Mouse (Mus musculus) retina, postnatal 1 day (tissue): ENCODE results near the gene Sema3d.
A peak's percentile ranks its signal among the peaks of the same experiment; 100 is the strongest.

Source experiments
- DNase-seq: peaks from one replicate; pipeline ENCODE4 v3.0.0-alpha.2; 2012

Sema3d gene

GRCm38 (mm10) chr5:12499791-12500504 is 116.8 kb downstream of the Sema3d start:
- no peak for DNase-seq

GRCm38 (mm10) chr5:12512471-12512870 is 129.3 kb downstream of the Sema3d start:
- DNase-seq, result no peak

GRCm38 (mm10) chr5:12515283-12515682 is 132.1 kb downstream of the Sema3d start:
- DNase-seq, result no peak

- DNase-seq, result peak; percentile 49
Measured at GRCm38 (mm10) chr5:12525235-12525767, 142.1 kb downstream of the Sema3d start.

- no peak for DNase-seq
Measured at GRCm38 (mm10) chr5:12528596-12528995, 145.4 kb downstream of the Sema3d start.

- peak; percentile 59 for DNase-seq
Measured at GRCm38 (mm10) chr5:12529771-12530170, 146.6 kb downstream of the Sema3d start.

- peak; percentile 55 for DNase-seq
Measured at GRCm38 (mm10) chr5:12541268-12541667, 158.1 kb downstream of the Sema3d start.

- DNase-seq, result peak; percentile 73
Measured at GRCm38 (mm10) chr5:12549046-12549669, 166.0 kb downstream of the Sema3d start.

- DNase-seq, result no peak
Measured at GRCm38 (mm10) chr5:12555401-12555800, 172.2 kb downstream of the Sema3d start.

GRCm38 (mm10) chr5:12557889-12558288 is 174.7 kb downstream of the Sema3d start:
- DNase-seq, result peak; percentile 40

GRCm38 (mm10) chr5:12561740-12562139 is 178.6 kb downstream of the Sema3d start:
- peak; percentile 44 for DNase-seq

GRCm38 (mm10) chr5:12562204-12562603 is 179.0 kb downstream of the Sema3d start:
- DNase-seq, result peak; percentile 80

- DNase-seq, result no peak
Measured at GRCm38 (mm10) chr5:12563132-12563531, 179.9 kb downstream of the Sema3d start.

- no peak for DNase-seq
Measured at GRCm38 (mm10) chr5:12564602-12565220, 181.5 kb downstream of the Sema3d start.

GRCm38 (mm10) chr5:12566568-12566967 is 183.4 kb downstream of the Sema3d start:
- DNase-seq, result no peak

GRCm38 (mm10) chr5:12574551-12574950 is 191.4 kb downstream of the Sema3d start:
- DNase-seq, result no peak

- no peak for DNase-seq
Measured at GRCm38 (mm10) chr5:12575262-12575661, 192.1 kb downstream of the Sema3d start.

GRCm38 (mm10) chr5:12579752-12580151 is 196.6 kb downstream of the Sema3d start:
- DNase-seq, result no peak

GRCm38 (mm10) chr5:12582540-12582939 is 199.4 kb downstream of the Sema3d start:
- DNase-seq, result no peak

GRCm38 (mm10) chr5:12583293-12583834 is 200.2 kb downstream of the Sema3d start:
- no peak for DNase-seq

- no peak for DNase-seq
Measured at GRCm38 (mm10) chr5:12584886-12585285, 201.7 kb downstream of the Sema3d start.

- peak; percentile 53 for DNase-seq
Measured at GRCm38 (mm10) chr5:12634227-12634980, 251.2 kb downstream of the Sema3d start.
